ENCODE assay signal across 9 mouse cellular contexts in genomic region chr14:76787601-76788000, GRCm38 (mm10).
DNase-seq lines count a peak whose midpoint lies in the region; ATAC-seq and TF ChIP-seq lines count a peak whose summit lies in the region.
"Had no signal": no experiment of that assay in that cellular context is flagged by ENCODE, and none has a peak within 500 bp of the region (broad histone marks: within the 10 kb centered on the region; RNA-seq: fewer than 3 reads in every experiment).

No protein-coding gene starts in this region.

- TF ChIP-seq EP300 in heart, postnatal 0 days (IDR thresholded peaks at IDR 0.05; ENCODE audit: low read depth) = no peak

- no peaks in the 10 kb centered on the region for H3K27me3 ChIP-seq in C2C12 (ENCODE audit: control insufficient read depth, insufficient read depth, insufficient read length)
- H3K27me3 ChIP-seq in heart, postnatal 0 days (ENCODE audit: control insufficient read depth, insufficient read depth, low read length) = no peaks in the 10 kb centered on the region
- no peaks in the 10 kb centered on the region for H3K27me3 ChIP-seq in lung, embryonic 16.5 days (ENCODE audit: control insufficient read depth, insufficient read depth, low read depth, low read length)
- H3K27me3 ChIP-seq: embryonic facial prominence, embryonic 12.5 days; limb, embryonic 13.5 days had no signal

- no peak overlapping the region for H3K4me2 ChIP-seq in heart, postnatal 0 days (ENCODE audit: low read depth, low read length)
- no peak overlapping the region for H3K4me2 ChIP-seq in lung, embryonic 16.5 days (ENCODE audit: low read depth, low read length)
- H3K4me2 ChIP-seq: embryonic facial prominence, embryonic 12.5 days; limb, embryonic 13.5 days had no signal

- intact Hi-C loops in left cerebral cortex, postnatal 25 days (cut with DNase I) = no loop called here

- TF ChIP-seq CTCF in C2C12 (IDR thresholded peaks at IDR 0.05; ENCODE audit: control insufficient read depth, insufficient read depth, insufficient read length) = no peak
- no peak for TF ChIP-seq CTCF in heart, postnatal 0 days (IDR thresholded peaks at IDR 0.05; ENCODE audit: low read depth)

- peaks cover 8% of the 10 kb centered on the region for H3K36me3 ChIP-seq in C2C12 (ENCODE audit: control insufficient read depth, insufficient read depth)
- H3K36me3 ChIP-seq in heart, postnatal 0 days (replicated peaks; ENCODE audit: control insufficient read depth, insufficient read depth, low read length) = no peaks in the 10 kb centered on the region
- H3K36me3 ChIP-seq in lung, embryonic 16.5 days (ENCODE audit: control insufficient read depth, insufficient read depth, low read length) = no peaks in the 10 kb centered on the region
- H3K36me3 ChIP-seq: embryonic facial prominence, embryonic 12.5 days; limb, embryonic 13.5 days had no signal

- peaks cover 33% of the 10 kb centered on the region for H3K79me2 ChIP-seq in C2C12 (ENCODE audit: control insufficient read depth, insufficient read depth)

- H3K27ac ChIP-seq in heart, postnatal 0 days (ENCODE audit: low read depth) = 0 out of 2 replicates have a peak overlapping the region, but pooled peaks have one; percentile 9
- no peak overlapping the region for H3K27ac ChIP-seq in lung, embryonic 16.5 days (ENCODE audit: low read length)
- H3K27ac ChIP-seq: embryonic facial prominence, embryonic 12.5 days; limb, embryonic 13.5 days had no signal

- WGBS in heart, postnatal 0 days = 43% methylated on average over 6 of the region's 6 CpGs
- 35% methylated on average over 6 of the region's 6 CpGs for WGBS in lung, embryonic 16.5 days

- H3K9ac ChIP-seq in heart, postnatal 0 days (replicated peaks; ENCODE audit: low read depth, low read length) = no peak overlapping the region
- H3K9ac ChIP-seq in lung, embryonic 16.5 days (ENCODE audit: low read length) = no peak overlapping the region
- H3K9ac ChIP-seq: embryonic facial prominence, embryonic 12.5 days; limb, embryonic 13.5 days had no signal

- no peak overlapping the region for H3ac ChIP-seq in C2C12 (ENCODE audit: control insufficient read depth, insufficient read length, low read depth)

- no peak for ATAC-seq in heart, postnatal 0 days (ENCODE audit: insufficient read depth, low read depth)
- ATAC-seq in lung, embryonic 16.5 days (ENCODE audit: low read depth) = peak; percentile 63

- DNase-seq in 3134 (ENCODE audit: extremely low read depth, insufficient read length, low spot score) = peak; percentile 82
- DNase-seq in heart, postnatal 0 days (ENCODE audit: low spot score) = no peak
- no peak for DNase-seq in thymus, postnatal 25 days
- DNase-seq in liver = no peak
- DNase-seq in left cerebral cortex, postnatal 25 days (ENCODE audit: low spot score in 2 of 2) = no peak

- H3K4me3 ChIP-seq in C2C12 (ENCODE audit: insufficient read depth, poor library complexity, severe bottlenecking) = no peak overlapping the region
- H3K4me3 ChIP-seq in heart, postnatal 0 days (ENCODE audit: low read depth, low read length) = no peak overlapping the region
- no peak overlapping the region for H3K4me3 ChIP-seq in lung, embryonic 16.5 days (ENCODE audit: low read length)
- H3K4me3 ChIP-seq: embryonic facial prominence, embryonic 12.5 days; limb, embryonic 13.5 days had no signal

- H3K79me3 ChIP-seq in C2C12 (ENCODE audit: low read depth) = peaks cover 24% of the 10 kb centered on the region

- no peaks in the 10 kb centered on the region for H3K9me3 ChIP-seq in heart, postnatal 0 days (replicated peaks; ENCODE audit: control insufficient read depth, low read length)
- no peaks in the 10 kb centered on the region for H3K9me3 ChIP-seq in lung, embryonic 16.5 days (ENCODE audit: control insufficient read depth, low read length)
- H3K9me3 ChIP-seq: embryonic facial prominence, embryonic 12.5 days; limb, embryonic 13.5 days had no signal

- H3K4me1 ChIP-seq in heart, postnatal 0 days (ENCODE audit: control insufficient read depth, insufficient read depth) = peaks cover 5% of the 10 kb centered on the region; the same call in 1 of the 2 replicates
- H3K4me1 ChIP-seq in lung, embryonic 16.5 days (replicated peaks; ENCODE audit: control insufficient read depth, insufficient read depth, low read length) = peaks cover 10% of the 10 kb centered on the region

TF ChIP-seq in C2C12, 6 proteins besides CTCF, POLR2A, EP300 and RAD21:
- TF ChIP-seq FOSL1 (IDR thresholded peaks at IDR 0.05; ENCODE audit: insufficient read depth, low read length, poor library complexity, severe bottlenecking) (peak; percentile 80), MYOG (IDR thresholded peaks at IDR 0.05; ENCODE audit: control insufficient read depth, extremely low read depth, insufficient read length) (no peak), MAX (IDR thresholded peaks at IDR 0.05) (peak; percentile 72), CEBPB (IDR thresholded peaks at IDR 0.05; ENCODE audit: low read depth) (peak; percentile 15), USF1 (IDR thresholded peaks at IDR 0.05; ENCODE audit: low read depth) (no peak), MYOD1 (IDR thresholded peaks at IDR 0.05; ENCODE audit: control insufficient read depth, insufficient read length, low read depth) (peak; percentile 86)
